Mouse (Mus musculus) neural tube, postnatal 0 days (tissue): Measurements from ENCODE around the gene Armc7. TPM values are rescaled to one million over a fixed set of nuclear protein-coding genes. Genes with fewer than 3 reads are reported as not detected.

Source experiments
- microRNA-seq: library from miRNA; unstranded; fragments of <30 nt; microRNA quantifications from one replicate; pipeline ENCODE4, GENCODE M21; 2016
- polyA plus RNA-seq: library from polyadenylated mRNA; unstranded; fragments of >200 nt; fragmentation: Nextera tagmentation; extraction: Ambion mirVana; gene quantifications from 2 replicates; pipeline ENCODE4 v1.2.1, GENCODE M21; 2015

The Armc7 gene
- 13.8 and 16.8 TPM in 2 replicates for polyA plus RNA-seq

DNA sequence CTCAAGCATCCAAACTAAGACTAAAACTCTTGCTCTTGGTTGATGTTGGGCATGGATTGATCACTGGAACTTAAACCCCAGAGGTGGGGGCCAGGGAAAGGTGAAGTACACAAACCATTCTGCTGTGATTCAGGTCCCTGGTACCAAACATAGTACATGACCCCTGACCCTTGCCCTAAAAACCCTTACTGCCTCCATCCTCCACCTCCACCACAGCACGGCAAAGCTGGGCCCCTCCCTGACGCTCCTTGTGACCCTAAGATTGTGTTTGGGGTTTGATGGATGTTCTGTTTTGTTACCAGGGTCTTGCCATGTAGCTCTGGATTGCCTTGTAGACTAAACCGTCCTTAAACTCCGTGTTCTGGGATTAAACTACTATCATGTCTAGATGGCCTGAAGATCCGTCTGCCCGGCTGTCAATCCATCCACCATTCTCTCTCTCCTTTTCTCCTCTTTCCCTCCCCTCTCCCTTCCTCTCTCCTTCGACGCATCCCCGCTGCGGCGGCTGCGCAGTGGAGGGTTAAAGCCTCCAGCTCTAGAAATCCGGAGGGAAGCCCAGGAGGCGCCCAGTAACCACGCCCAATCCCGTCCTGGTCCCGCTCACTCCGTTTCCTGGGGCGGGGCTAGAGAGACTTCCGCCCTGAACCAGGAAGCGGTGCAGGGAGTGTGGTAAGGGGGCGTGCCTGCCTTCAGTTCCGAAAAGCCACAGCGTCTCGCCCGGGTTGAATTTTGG, at the start of gene Armc7:
TSS of gene Armc7 (plus strand) at position 643 of the 733 bp plus-strand sequence.

DNA sequence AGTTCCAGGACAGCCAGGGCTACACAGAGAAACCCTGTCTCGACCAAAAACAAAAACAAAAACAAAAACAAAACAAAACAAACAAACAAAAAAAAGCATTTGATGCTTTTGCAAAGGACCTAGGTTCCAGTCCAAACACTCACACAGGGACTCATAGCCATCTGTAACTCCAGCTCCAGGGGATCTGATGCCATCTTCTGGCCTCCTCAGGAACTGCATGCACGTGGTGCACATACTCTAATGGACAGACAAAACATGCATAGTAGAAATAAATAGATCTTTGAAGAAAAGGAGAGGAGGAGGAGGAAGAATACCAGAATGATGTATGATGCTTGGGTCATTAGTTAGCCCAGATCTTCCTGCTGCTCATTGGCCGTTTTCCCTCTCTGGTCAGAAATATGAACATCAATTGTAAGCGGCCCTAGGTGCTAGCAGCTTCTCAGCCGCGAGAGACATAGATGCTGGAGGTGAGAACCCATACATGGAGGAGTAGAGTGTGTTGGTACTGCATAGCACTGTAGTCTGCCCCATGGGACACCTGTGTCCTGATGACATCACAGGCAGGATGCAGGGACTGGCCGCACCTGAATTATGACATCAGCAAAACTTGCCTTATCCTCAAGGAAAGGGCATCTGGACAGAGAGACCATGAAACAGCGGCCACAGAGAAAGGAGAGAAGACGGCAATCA, 35.4 kb upstream of the Armc7 start, which contains the start of gene Trim80:
TSS of gene Trim80 (plus strand) at position 640 of the 690 bp plus-strand sequence.

DNA sequence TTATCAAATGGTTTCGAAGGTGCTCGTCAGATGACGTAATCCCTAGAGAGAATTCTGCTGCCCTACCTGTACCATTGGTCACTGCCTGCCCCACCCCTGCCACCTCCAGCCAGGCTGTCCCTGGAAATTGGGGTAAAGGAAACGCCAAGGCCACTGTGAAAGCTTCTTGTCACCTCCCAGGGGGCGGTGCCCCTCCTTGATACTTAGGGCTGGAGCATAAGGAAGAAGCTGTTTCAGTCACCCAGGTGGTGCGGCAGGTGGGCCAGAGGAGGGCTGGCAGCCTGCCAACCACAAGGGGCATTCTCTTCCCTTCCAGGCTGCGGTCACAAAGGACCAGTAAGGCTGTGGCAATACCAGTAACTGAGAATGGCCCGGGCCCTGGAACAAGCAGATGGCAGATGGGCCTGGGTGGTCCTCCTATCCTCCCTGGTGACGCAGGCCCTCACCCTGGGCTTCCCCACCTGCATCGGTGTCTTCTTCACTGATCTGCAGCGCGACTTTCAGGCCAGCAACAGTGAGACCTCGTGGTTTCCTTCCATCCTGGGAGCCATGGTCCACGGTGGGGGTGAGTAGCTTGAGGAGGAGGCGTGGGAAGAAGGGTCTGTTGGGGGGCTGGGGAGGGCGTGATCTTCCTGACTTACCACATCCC, 13.1 kb upstream of the Armc7 start, which contains the start of gene Slc16a5:
TSS of gene Slc16a5 (plus strand) at position 232 of the 649 bp plus-strand sequence.

DNA sequence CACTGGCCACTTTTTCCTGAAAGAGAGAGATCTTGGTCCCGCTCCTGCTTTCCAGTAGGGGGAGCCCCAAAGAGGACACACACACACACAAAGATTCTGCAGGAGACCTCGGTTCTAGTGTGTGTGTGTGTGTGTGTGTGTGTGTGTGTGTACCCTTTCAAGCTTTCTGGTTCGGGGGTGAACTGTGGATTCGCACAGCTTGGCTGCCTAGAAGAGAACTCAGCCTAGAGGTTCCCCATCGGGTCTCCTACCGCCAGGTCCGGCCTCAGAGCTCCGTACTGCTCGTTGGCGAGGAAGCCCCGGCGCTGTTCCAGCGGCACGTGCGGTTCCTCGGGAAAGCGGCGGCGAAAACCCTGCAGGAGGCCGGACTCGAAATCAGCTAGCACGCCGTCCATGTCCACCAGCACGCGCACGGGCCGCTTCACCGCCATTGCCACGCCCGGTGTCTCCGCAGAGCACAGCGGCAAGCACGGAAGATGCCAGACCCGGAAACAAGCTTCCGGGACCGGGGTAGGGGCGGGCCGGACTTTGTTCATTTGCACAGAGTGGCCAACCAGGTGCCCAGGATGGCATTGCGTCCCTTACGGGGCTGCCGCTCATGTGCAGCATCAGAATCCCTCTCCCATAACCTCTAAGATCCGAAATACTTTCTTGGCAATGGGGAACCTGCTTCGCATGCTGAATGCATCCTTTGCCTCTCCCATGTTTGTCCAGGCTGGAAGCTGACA, 16.1 kb downstream of the Armc7 start, which contains the start of gene Nt5c:
TSS of gene Nt5c (minus strand) at position 507 of the 728 bp plus-strand sequence.

DNA sequence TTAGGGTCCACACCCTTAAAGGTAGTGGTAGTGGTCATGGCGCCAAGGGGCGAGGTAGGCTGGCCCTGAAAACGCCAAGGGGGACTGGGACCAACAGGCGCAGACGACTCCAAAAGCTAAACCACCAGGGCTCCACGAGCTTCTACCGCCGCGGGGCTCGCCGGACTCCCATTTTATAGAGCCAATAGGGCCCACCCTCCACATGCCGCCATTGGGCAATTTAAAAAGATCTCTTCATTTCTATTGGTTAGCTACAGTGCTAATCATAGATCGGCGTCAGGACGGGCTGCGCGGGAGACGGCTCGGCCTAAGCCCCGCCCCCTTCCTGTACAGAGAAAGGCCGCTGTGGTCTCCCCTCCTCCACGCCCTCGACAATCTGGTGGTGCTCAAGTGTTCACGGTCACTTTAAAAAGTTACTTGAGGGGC, 38.8 kb downstream of the Armc7 start, which contains the start of gene Jpt1:
TSS of gene Jpt1 (minus strand) at position 150 of the 426 bp plus-strand sequence.

GRCm38 (mm10) chr11:115536038-115536681, 60.7 kb downstream of the Armc7 start, which contains the start of gene Sumo2:
Gene Sumo2, minus strand, starts transcription at chr11:115536276.

Small RNA genes lying within 50 kb of the gene (microRNA-seq; reads per million reads assigned to microRNA genes)
- not detected for gene Mir3968

Other genes with a start within 250 kb of the Armc7 start
- gene Grin2c, start 208.4 kb upstream of the Armc7 start, polyA plus RNA-seq: 0.57 and 0.72 TPM in 2 replicates
- gene Fdxr, start 198.6 kb upstream of the Armc7 start, polyA plus RNA-seq: 16.9 and 19.4 TPM in 2 replicates
- gene Fads6, start 178.0 kb upstream of the Armc7 start, polyA plus RNA-seq: 1.9 and 2.4 TPM in 2 replicates
- 0.65 and 0.90 TPM in 2 replicates for gene Otop2, start 168.5 kb upstream of the Armc7 start, polyA plus RNA-seq
- 0.09 and 0.21 TPM in 2 replicates for gene Ush1g, start 153.6 kb upstream of the Armc7 start, polyA plus RNA-seq
- 3.0 TPM in 2 replicates for gene Otop3, start 140.9 kb upstream of the Armc7 start, polyA plus RNA-seq
- 60.9 and 66.1 TPM in 2 replicates for gene Hid1, start 107.9 kb upstream of the Armc7 start, polyA plus RNA-seq
- 20.6 and 24.5 TPM in 2 replicates for gene Cdr2l, start 93.8 kb upstream of the Armc7 start, polyA plus RNA-seq
- gene Mrpl58, start 71.9 kb upstream of the Armc7 start, polyA plus RNA-seq: 190 and 194 TPM in 2 replicates
- 1,130 and 1,223 TPM in 2 replicates for gene Atp5h, start 55.7 kb upstream of the Armc7 start, polyA plus RNA-seq
- gene Kctd2, start 55.5 kb upstream of the Armc7 start, polyA plus RNA-seq: 28.8 and 29.5 TPM in 2 replicates
- 0.23 and 0.27 TPM in 2 replicates for gene Trim80, start 35.1 kb upstream of the Armc7 start, polyA plus RNA-seq
- 0.27 and 0.37 TPM in 2 replicates for gene Slc16a5, start 13.2 kb upstream of the Armc7 start, polyA plus RNA-seq
- 147 and 152 TPM in 2 replicates for gene Nt5c, start 16.2 kb downstream of the Armc7 start, polyA plus RNA-seq
- 695 and 744 TPM in 2 replicates for gene Jpt1, start 38.7 kb downstream of the Armc7 start, polyA plus RNA-seq
- gene Sumo2, start 60.6 kb downstream of the Armc7 start, polyA plus RNA-seq: 816 and 833 TPM in 2 replicates
- gene Nup85, start 88.8 kb downstream of the Armc7 start, polyA plus RNA-seq: 63.5 and 76.1 TPM in 2 replicates
- gene Mrps7, start 128.3 kb downstream of the Armc7 start, polyA plus RNA-seq: 80.0 and 80.6 TPM in 2 replicates
- 22.2 and 26.4 TPM in 2 replicates for gene Gga3, start 128.4 kb downstream of the Armc7 start, polyA plus RNA-seq
- gene Mif4gd, start 137.3 kb downstream of the Armc7 start, polyA plus RNA-seq: 23.5 and 26.7 TPM in 2 replicates
- 42.3 and 43.0 TPM in 2 replicates for gene Slc25a19, start 152.6 kb downstream of the Armc7 start, polyA plus RNA-seq
- gene Grb2, start 232.9 kb downstream of the Armc7 start, polyA plus RNA-seq: 149 and 165 TPM in 2 replicates